Mouse (Mus musculus) 3T3-L1 (cell line): ENCODE data around the gene Cachd1.

Source experiments
- DNase-seq: peaks from one replicate; pipeline ENCODE4 v3.0.0-alpha.2; 2015; ENCODE audit warnings: low read depth, low spot score

Cachd1 gene

DNA sequence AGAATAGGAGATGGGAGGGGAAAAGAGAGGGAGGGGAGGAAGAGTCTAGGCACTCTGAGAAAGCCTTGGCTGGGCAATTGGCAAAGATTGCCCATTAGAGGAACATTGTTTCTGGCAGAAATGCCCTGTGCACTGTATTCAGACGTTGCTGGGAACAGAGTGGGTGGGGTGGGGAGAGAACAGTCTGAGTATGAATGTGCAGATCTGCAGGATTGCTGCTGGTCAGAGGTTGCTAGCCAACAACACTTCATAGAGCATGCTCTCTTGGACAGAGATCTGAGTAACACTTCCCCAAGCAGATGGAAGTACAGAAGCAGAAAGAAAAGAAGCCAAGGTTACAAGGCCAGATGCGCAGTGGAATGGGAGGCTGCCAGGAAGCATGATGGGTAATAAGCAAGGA lies 285.7 kb downstream of the Cachd1 start:
- DNase-seq, result no peak

- no peak for DNase-seq
Measured at GRCm38 (mm10) chr4:101066401-101066800, 289.9 kb downstream of the Cachd1 start.

DNA sequence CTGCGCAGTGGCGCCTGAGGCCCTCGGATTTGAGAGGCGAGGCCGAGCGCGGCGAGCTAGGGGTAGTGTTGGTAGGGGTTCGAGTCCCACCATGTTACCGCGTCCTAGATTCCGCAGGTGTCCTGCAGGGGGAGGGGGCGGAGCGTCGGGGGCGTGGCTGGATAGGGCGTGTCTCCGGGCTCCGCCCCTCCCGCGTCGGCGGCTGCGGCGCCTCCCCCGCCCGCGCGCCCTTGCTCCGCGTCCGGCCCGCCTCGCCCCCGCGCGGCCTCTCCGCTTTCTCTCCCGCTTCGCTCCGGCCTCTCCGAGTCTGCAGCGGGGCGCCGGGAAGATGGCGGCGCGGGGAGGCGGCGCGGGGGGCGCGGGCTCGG lies 292.3 kb downstream of the Cachd1 start, which contains the start of gene Raver2:
TSS of gene Raver2 (plus strand) at position 198 of the 368 bp plus-strand sequence.
- DNase-seq, result no peak

DNA sequence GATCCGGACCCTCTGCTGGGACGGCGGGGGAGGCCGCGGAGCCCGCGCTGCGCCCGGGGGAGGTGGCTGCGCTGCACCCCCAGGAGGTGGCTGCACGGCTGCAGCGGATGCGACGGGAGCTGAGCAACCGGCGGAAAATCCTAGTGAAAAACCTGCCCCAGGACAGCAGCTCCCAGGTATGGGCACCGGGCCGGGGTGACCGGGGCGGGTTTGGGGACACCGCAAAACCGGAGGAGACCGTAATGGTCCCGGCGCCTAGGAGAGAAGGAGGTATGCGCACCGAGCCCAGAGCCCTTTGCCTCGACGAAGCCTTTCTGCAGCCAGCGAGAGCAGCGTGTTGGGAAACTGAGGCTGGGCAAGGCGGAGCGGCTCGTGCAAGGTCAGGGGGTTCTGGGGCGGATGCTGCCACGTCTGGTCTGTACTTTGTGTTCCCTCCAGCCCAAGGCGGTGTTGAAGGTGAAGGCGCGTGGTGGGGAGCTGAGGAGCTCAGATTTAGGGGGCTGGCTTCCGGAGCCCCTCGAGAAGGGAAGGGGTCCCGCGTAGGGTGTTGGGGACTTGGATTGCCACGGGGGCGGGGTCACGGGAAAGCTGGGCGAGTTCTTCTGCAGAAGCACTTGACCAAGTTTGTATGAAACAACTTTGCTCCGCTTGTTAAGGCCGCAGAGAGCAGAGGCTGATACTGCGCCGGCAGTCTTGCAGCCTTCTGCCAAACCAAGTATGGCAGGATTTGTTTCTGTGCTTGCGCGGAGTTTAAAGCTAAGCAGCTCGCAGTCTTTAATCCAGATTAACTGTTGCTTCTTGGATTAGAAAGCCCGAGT lies 292.9 kb downstream of the Cachd1 start:
- DNase-seq, result no peak

DNA sequence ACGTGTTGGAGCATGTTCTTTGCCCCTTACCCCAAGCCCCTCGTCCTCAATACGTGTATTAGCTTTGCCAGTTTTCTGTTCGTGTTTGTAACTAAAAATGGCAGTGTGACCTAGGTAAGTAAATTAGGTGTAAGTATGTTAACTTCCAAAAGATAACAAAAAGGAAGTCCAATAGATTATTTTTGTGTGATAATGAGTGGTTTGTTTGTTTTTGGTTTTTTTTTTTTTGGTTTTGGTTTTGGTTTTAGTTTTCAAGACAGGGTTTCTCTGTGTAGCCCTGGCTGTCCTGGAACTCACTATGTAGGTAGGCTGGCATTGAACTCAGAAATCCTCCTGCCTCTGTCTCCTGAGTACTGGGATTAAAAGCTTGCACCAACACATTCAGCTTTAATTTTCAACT lies 295.1 kb downstream of the Cachd1 start:
- no peak for DNase-seq

DNA sequence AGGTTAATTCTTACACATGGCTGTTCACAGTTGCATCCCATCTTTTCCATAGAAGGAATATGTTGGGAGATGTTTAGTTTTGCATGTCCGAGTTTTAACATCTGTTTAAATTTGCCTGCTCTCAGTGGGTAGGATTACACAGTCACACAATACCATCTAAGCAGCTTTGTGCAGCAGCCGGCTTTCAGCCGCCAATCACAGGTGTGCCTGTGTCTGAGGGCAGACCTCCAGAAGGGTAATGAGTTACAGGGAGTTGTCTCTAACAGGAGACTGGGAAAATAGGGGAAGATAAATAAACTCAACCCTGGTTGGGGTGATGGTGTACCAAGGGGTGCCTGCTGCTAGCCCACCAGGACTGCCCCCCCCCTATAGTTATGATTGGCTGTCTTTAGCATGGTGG lies 299.9 kb downstream of the Cachd1 start:
- no peak for DNase-seq
